Mouse (Mus musculus): ENCODE measurements around the gene 4930519P11Rik. TPM values are rescaled to one million over a fixed set of nuclear protein-coding genes. Genes with fewer than 3 reads are reported as not detected.

4930519P11Rik gene
- polyA plus RNA-seq, 1 experiment from 2014 or later, result not detected

GRCm38 (mm10) chr2:154601324-154601723 lies 11.9 kb downstream of the 4930519P11Rik start:
- 76% methylated on average over 3 of the region's 3 CpGs for WGBS
- ATAC-seq (replicated peaks; ENCODE audit: low FRiP score, low TSS enrichment, low read depth), result no peak
- no peak overlapping the region for H3K27ac ChIP-seq (ENCODE audit: low read depth)

GRCm38 (mm10) chr2:154600586-154600985 lies 12.7 kb downstream of the 4930519P11Rik start:
- no peak overlapping the region for H3K4me3 ChIP-seq (ENCODE audit: low read depth, low read length)
- H3K27me3 ChIP-seq (replicated peaks; ENCODE audit: control insufficient read depth, insufficient read depth, low read length), result no peaks in the 10 kb centered on the region
- no peaks in the 10 kb centered on the region for H3K36me3 ChIP-seq (ENCODE audit: control insufficient read depth, insufficient read depth, low read length)
- H3K4me1 ChIP-seq (replicated peaks; ENCODE audit: control insufficient read depth, insufficient read depth, low read length), result peaks cover 12% of the 10 kb centered on the region
- ATAC-seq (replicated peaks; ENCODE audit: low FRiP score, low TSS enrichment, low read depth), result no peak
- DNase-seq (ENCODE audit: low spot score), result no peak
- WGBS, result 77% methylated on average over 6 of the region's 6 CpGs
- H3K27ac ChIP-seq (ENCODE audit: low read depth), result no peak overlapping the region
- no peak overlapping the region for H3K9ac ChIP-seq (ENCODE audit: low read length)
- H3K9me3 ChIP-seq (ENCODE audit: control insufficient read depth, low read length), result no peaks in the 10 kb centered on the region
- no peak overlapping the region for H3K4me2 ChIP-seq (ENCODE audit: low read length)

More at GRCm38 (mm10) chr2:154601324-154601723, 11.9 kb downstream of the 4930519P11Rik start:
- no peak overlapping the region for H3K9ac ChIP-seq (ENCODE audit: low read length)
- DNase-seq (ENCODE audit: low spot score), result no peak
- no peaks in the 10 kb centered on the region for H3K36me3 ChIP-seq (ENCODE audit: control insufficient read depth, insufficient read depth, low read length)
- no peak overlapping the region for H3K4me3 ChIP-seq (ENCODE audit: low read depth, low read length)
- H3K4me1 ChIP-seq (replicated peaks; ENCODE audit: control insufficient read depth, insufficient read depth, low read length), result peaks cover 12% of the 10 kb centered on the region
- H3K27me3 ChIP-seq (replicated peaks; ENCODE audit: control insufficient read depth, insufficient read depth, low read length), result no peaks in the 10 kb centered on the region
- H3K9me3 ChIP-seq (ENCODE audit: control insufficient read depth, low read length), result no peaks in the 10 kb centered on the region
- no peak overlapping the region for H3K4me2 ChIP-seq (ENCODE audit: low read length)

- no peak overlapping the region for H3K4me3 ChIP-seq (ENCODE audit: low read depth, low read length)
- WGBS, result 87% methylated on average over 3 of the region's 3 CpGs
- H3K4me2 ChIP-seq (ENCODE audit: low read length), result no peak overlapping the region
- H3K9me3 ChIP-seq (ENCODE audit: control insufficient read depth, low read length), result 0 out of 2 replicates have a peak, but pooled peaks cover 6% of the 10 kb centered on the region
- ATAC-seq (replicated peaks; ENCODE audit: low FRiP score, low TSS enrichment, low read depth), result no peak
- H3K27ac ChIP-seq (ENCODE audit: low read depth), result no peak overlapping the region
- no peaks in the 10 kb centered on the region for H3K4me1 ChIP-seq (replicated peaks; ENCODE audit: control insufficient read depth, insufficient read depth, low read length)
- no peaks in the 10 kb centered on the region for H3K27me3 ChIP-seq (replicated peaks; ENCODE audit: control insufficient read depth, insufficient read depth, low read length)
- no peak overlapping the region for H3K9ac ChIP-seq (ENCODE audit: low read length)
- no peaks in the 10 kb centered on the region for H3K36me3 ChIP-seq (ENCODE audit: control insufficient read depth, insufficient read depth, low read length)
- no peak for DNase-seq (ENCODE audit: low spot score)
These were observed 15.8 kb downstream of the 4930519P11Rik start for GRCm38 (mm10) chr2:154597399-154597798.

DNA sequence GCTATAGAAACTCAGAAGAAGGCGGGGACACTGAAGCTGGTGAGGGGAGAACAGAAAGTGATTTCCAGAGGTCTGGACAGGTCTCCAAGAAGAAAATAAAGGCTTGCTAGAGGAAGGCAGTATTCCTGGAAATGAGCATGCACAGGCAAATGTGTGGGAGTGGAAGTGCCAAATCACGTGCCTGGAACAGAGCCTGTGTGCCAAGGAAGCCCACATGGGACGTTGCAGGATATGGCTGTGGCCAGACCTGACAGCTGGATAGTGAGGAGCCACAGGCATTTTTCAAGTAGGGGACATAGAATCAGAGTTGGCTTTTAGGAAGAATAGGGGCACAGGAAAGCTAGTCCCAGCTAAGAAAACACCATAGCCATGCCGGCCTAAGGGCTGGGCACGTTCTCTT lies 17.5 kb downstream of the 4930519P11Rik start:
- 86% methylated on average over 5 of the region's 5 CpGs for WGBS

DNA sequence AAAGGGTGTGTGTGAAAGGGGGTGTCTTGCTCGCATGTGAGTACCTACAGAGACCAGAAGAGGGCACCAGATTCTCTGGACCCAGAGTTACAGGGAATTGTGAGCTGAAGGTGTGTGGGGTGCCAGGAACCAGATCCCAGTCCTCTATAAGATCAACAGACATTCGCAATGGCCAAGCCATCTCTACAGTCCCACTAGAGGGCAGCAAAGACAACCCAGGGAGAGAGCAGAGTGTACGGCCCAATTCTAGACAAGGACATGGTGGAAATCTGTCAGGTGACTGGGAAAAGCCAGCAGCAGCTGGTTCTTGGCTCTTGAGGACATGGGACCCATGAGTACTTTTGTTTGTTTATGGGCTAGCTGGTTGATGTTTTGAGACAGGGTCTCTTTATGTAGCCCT lies 20.2 kb downstream of the 4930519P11Rik start:
- ATAC-seq (replicated peaks; ENCODE audit: low FRiP score, low TSS enrichment, low read depth) (no peak), DNase-seq (ENCODE audit: low spot score) (no peak)
- Histone ChIP-seq H3K4me1 (replicated peaks; ENCODE audit: control insufficient read depth, insufficient read depth, low read length) (no peaks in the 10 kb centered on the region), H3K27ac (ENCODE audit: low read depth) (no peak overlapping the region), H3K9ac (ENCODE audit: low read length) (no peak overlapping the region), H3K4me3 (ENCODE audit: low read depth, low read length) (no peak overlapping the region), H3K4me2 (ENCODE audit: low read length) (no peak overlapping the region), H3K36me3 (ENCODE audit: control insufficient read depth, insufficient read depth, low read length) (no peaks in the 10 kb centered on the region), H3K27me3 (replicated peaks; ENCODE audit: control insufficient read depth, insufficient read depth, low read length) (no peaks in the 10 kb centered on the region), H3K9me3 (ENCODE audit: control insufficient read depth, low read length) (0 out of 2 replicates have a peak, but pooled peaks cover 6% of the 10 kb centered on the region)
- WGBS, result 69% methylated on average over 3 of the region's 3 CpGs

More for the DNA sequence above, 17.5 kb downstream of the 4930519P11Rik start:
- no peak overlapping the region for H3K4me2 ChIP-seq (ENCODE audit: low read length)
- ATAC-seq (replicated peaks; ENCODE audit: low FRiP score, low TSS enrichment, low read depth) (no peak), DNase-seq (ENCODE audit: low spot score) (no peak)
- no peak overlapping the region for H3K27ac ChIP-seq (ENCODE audit: low read depth)
- no peak overlapping the region for H3K9ac ChIP-seq (ENCODE audit: low read length)
- H3K27me3 ChIP-seq (replicated peaks; ENCODE audit: control insufficient read depth, insufficient read depth, low read length), result no peaks in the 10 kb centered on the region
- 0 out of 2 replicates have a peak, but pooled peaks cover 6% of the 10 kb centered on the region for H3K9me3 ChIP-seq (ENCODE audit: control insufficient read depth, low read length)
- no peaks in the 10 kb centered on the region for H3K4me1 ChIP-seq (replicated peaks; ENCODE audit: control insufficient read depth, insufficient read depth, low read length)
- H3K36me3 ChIP-seq (ENCODE audit: control insufficient read depth, insufficient read depth, low read length), result no peaks in the 10 kb centered on the region
- H3K4me3 ChIP-seq (ENCODE audit: low read depth, low read length), result no peak overlapping the region

DNA sequence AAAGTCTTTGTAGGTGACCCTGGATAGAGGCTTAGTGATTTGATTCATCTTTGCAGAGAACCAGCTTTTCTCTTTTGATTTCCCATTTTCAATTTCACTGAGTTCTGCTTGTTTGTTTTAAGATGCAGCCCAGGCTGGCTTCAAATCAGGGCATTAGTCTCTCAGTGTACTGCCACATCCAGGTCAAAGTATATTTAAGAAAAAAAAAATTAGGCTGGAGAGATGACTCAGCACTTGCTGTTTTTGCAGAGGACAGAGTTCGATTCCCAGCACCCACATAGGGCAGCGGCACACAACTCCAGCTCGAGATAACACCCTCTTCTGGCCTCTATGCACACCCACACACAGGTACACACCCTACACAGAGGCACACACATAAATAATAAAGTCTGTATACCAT lies 22.0 kb downstream of the 4930519P11Rik start:
- H3K4me2 ChIP-seq (ENCODE audit: low read length), result no peak overlapping the region
- 89% methylated on average over 3 of the region's 3 CpGs for WGBS
- no peak for DNase-seq (ENCODE audit: low spot score)
- ATAC-seq (replicated peaks; ENCODE audit: low FRiP score, low TSS enrichment, low read depth), result no peak
- H3K27me3 ChIP-seq (replicated peaks; ENCODE audit: control insufficient read depth, insufficient read depth, low read length), result no peaks in the 10 kb centered on the region
- H3K9ac ChIP-seq (ENCODE audit: low read length), result no peak overlapping the region
- H3K36me3 ChIP-seq (ENCODE audit: control insufficient read depth, insufficient read depth, low read length), result peaks cover 4% of the 10 kb centered on the region; the same call in 1 of the 2 replicates
- H3K4me3 ChIP-seq (ENCODE audit: low read depth, low read length), result no peak overlapping the region
- no peak overlapping the region for H3K27ac ChIP-seq (ENCODE audit: low read depth)
- 0 out of 2 replicates have a peak, but pooled peaks cover 6% of the 10 kb centered on the region for H3K9me3 ChIP-seq (ENCODE audit: control insufficient read depth, low read length)
- H3K4me1 ChIP-seq (replicated peaks; ENCODE audit: control insufficient read depth, insufficient read depth, low read length), result no peaks in the 10 kb centered on the region

GRCm38 (mm10) chr2:154589051-154589450 lies 24.2 kb downstream of the 4930519P11Rik start:
- Histone ChIP-seq H3K4me2 (ENCODE audit: low read length) (no peak overlapping the region), H3K4me1 (replicated peaks; ENCODE audit: control insufficient read depth, insufficient read depth, low read length) (no peaks in the 10 kb centered on the region), H3K27me3 (replicated peaks; ENCODE audit: control insufficient read depth, insufficient read depth, low read length) (no peaks in the 10 kb centered on the region), H3K27ac (ENCODE audit: low read depth) (no peak overlapping the region), H3K36me3 (ENCODE audit: control insufficient read depth, insufficient read depth, low read length) (peaks cover 4% of the 10 kb centered on the region; the same call in 1 of the 2 replicates), H3K9ac (ENCODE audit: low read length) (no peak overlapping the region), H3K9me3 (ENCODE audit: control insufficient read depth, low read length) (0 out of 2 replicates have a peak, but pooled peaks cover 6% of the 10 kb centered on the region), H3K4me3 (ENCODE audit: low read depth, low read length) (no peak overlapping the region)
- 90% methylated on average over 4 of the region's 4 CpGs for WGBS
- ATAC-seq (replicated peaks; ENCODE audit: low FRiP score, low TSS enrichment, low read depth) (no peak), DNase-seq (ENCODE audit: low spot score) (no peak)

- 80% methylated on average over 5 of the region's 5 CpGs for WGBS
- H3K4me1 ChIP-seq (replicated peaks; ENCODE audit: control insufficient read depth, insufficient read depth, low read length), result no peaks in the 10 kb centered on the region
- ATAC-seq (replicated peaks; ENCODE audit: low FRiP score, low TSS enrichment, low read depth), result 0 out of 2 replicates have a peak, but pooled peaks have one; percentile 41
These were observed 26.8 kb downstream of the 4930519P11Rik start for GRCm38 (mm10) chr2:154586405-154586804.

DNA sequence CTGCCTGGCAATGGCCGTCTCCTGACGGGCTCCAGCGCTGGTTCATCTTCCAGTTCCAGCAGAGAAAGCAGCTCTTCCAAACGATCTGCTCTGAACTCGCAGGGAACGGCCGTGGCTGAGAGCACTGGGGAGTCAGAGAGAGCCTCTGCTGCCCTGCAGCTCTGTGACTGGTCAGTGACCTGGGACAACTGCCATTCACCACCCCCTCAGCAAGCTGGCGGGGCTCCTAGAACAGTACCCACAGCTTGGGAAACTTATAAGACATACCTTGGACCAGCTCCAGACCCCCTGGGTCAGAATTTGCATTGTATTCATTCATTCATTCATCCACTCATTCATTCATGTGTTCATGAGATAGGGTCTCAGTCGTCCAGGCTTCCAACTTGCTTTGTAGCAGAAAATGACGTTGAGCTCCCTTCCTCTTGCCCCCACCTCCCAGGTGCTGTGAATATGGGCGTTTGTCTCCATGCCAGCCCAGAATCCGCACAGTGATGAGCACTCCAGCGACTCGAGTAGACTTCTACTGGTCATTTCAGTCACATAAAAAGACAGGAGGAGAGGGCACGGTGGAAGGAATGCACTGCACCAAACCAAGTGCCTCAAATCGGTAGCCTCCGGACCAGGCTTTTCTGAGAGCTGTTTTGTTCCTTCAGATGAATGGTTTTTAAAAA lies 28.2 kb downstream of the 4930519P11Rik start:
- 73% methylated on average over 17 of the region's 17 CpGs for WGBS
- Histone ChIP-seq H3K9ac (ENCODE audit: low read length) (no peak overlapping the region), H3K4me3 (ENCODE audit: low read depth, low read length) (no peak overlapping the region), H3K4me2 (ENCODE audit: low read length) (no peak overlapping the region), H3K9me3 (ENCODE audit: control insufficient read depth, low read length) (no peaks in the 10 kb centered on the region), H3K27me3 (replicated peaks; ENCODE audit: control insufficient read depth, insufficient read depth, low read length) (no peaks in the 10 kb centered on the region), H3K36me3 (ENCODE audit: control insufficient read depth, insufficient read depth, low read length) (peaks cover 4% of the 10 kb centered on the region; the same call in 1 of the 2 replicates), H3K4me1 (replicated peaks; ENCODE audit: control insufficient read depth, insufficient read depth, low read length) (no peaks in the 10 kb centered on the region), H3K27ac (ENCODE audit: low read depth) (no peak overlapping the region)
- DNase-seq (ENCODE audit: low spot score) (no peak), ATAC-seq (replicated peaks; ENCODE audit: low FRiP score, low TSS enrichment, low read depth) (no peak)

More at GRCm38 (mm10) chr2:154586405-154586804, 26.8 kb downstream of the 4930519P11Rik start:
- no peak overlapping the region for H3K4me2 ChIP-seq (ENCODE audit: low read length)
- peaks cover 4% of the 10 kb centered on the region; the same call in 1 of the 2 replicates for H3K36me3 ChIP-seq (ENCODE audit: control insufficient read depth, insufficient read depth, low read length)
- H3K27me3 ChIP-seq (replicated peaks; ENCODE audit: control insufficient read depth, insufficient read depth, low read length), result no peaks in the 10 kb centered on the region
- no peak overlapping the region for H3K4me3 ChIP-seq (ENCODE audit: low read depth, low read length)
- peak; percentile 71 for DNase-seq (ENCODE audit: low spot score)
- H3K9me3 ChIP-seq (ENCODE audit: control insufficient read depth, low read length), result no peaks in the 10 kb centered on the region
- H3K9ac ChIP-seq (ENCODE audit: low read length), result no peak overlapping the region
- no peak overlapping the region for H3K27ac ChIP-seq (ENCODE audit: low read depth)
